Mouse (Mus musculus): ENCODE measurements around the gene Pdcl2.

DNA sequence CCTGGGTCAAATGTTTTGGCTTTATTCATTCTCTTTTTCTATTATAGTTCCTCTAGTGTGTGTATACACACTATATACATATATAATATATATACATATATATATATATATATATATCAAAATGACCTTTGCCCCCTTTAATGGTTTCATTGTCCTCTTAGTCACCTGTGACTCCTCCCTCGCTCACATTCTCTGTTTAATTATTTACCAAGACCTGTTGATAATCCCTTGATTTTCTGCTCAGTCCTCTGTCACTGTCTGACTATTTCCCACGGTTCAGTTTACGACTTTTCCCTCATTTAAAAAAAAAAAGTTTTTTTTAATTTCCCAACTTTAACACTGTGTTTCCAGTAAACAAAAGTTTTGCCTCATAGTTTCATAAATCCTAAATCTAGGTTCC is 24.7 kb downstream of the Pdcl2 start:
- TF ChIP-seq POLR2A (IDR thresholded peaks at IDR 0.05; ENCODE audit: low read depth, low read length) (no peak), CTCF (conservative IDR thresholded peaks at IDR 0.05; ENCODE audit: insufficient read depth, insufficient read length, low read depth, low read length) (no peak)

Data from kidney, adult 2 months (tissue).